ENCODE assay signal across 13 mouse cellular contexts in genomic region chr2:55208620-55209019, GRCm38 (mm10).
"Had no signal": no experiment of that assay in that cellular context is flagged by ENCODE, and none has a peak within 500 bp of the region (broad histone marks: within the 10 kb centered on the region; RNA-seq: fewer than 3 reads in every experiment).

No protein-coding gene starts in this region.

- DNase-seq: lung, adult 18-20 months; lung, embryonic 14.5 days; lung, postnatal 10 days; lung, postnatal 4 days; midbrain, embryonic 14.5 days; retina, postnatal 1 day; right cerebral cortex, adult 18-20 months; right cerebral cortex, postnatal 25 days; right cerebral cortex, postnatal 4 days; spleen, adult 18-20 months; thymus, adult 2 months; thymus, postnatal 25 days; thymus, postnatal 4 days had no signal
